14 mouse cellular contexts compared by ENCODE assay signal in the genomic region with DNA sequence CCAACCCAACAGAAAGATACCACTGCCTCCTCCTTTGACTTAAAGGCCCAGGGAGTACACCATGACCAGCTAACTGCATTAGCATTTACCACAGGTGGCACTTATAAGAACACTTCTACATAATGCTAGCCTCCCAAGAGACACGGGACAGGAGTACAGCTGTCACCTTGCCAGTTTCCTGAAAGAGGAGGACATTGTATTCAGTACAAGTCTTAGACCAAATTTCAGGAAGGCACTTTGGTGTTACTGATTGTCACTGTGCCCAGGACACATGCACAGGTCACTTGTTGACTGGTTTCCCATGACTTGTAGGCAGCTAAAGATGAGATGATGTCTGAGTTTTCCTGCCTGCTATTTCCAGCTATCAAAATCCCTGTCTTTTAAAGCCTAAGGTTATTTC.
"Had no signal": no experiment of that assay in that cellular context is flagged by ENCODE, and none has a peak within 500 bp of the region (broad histone marks: within the 10 kb centered on the region; RNA-seq: fewer than 3 reads in every experiment).

No protein-coding gene starts in this region.

- H3K9ac ChIP-seq: limb, embryonic 15.5 days; liver, embryonic 14.5 days; neural tube, embryonic 15.5 days had no signal

- H3K27me3 ChIP-seq: limb, embryonic 15.5 days; neural tube, embryonic 15.5 days had no signal

- H3K4me1 ChIP-seq: limb, embryonic 15.5 days; midbrain, embryonic 10.5 days; neural tube, embryonic 15.5 days had no signal

- H3K9me3 ChIP-seq: limb, embryonic 15.5 days; midbrain, embryonic 10.5 days; neural tube, embryonic 15.5 days had no signal

- DNase-seq: kidney, postnatal 25 days; layer of hippocampus, adult 9-11 months; layer of hippocampus, postnatal 36 days; lung, adult 18-20 months; midbrain, embryonic 14.5 days; right cerebral cortex, adult 18-20 months; right cerebral cortex, postnatal 25 days; thymus, postnatal 4 days had no signal

- H3K27ac ChIP-seq: limb, embryonic 15.5 days; liver, embryonic 14.5 days; midbrain, embryonic 10.5 days; neural tube, embryonic 15.5 days; stomach, postnatal 0 days had no signal

- H3K4me2 ChIP-seq: limb, embryonic 15.5 days; neural tube, embryonic 15.5 days had no signal

- H3K4me3 ChIP-seq: limb, embryonic 15.5 days; midbrain, embryonic 10.5 days; myocyte; neural tube, embryonic 15.5 days had no signal
